Mouse (Mus musculus) kidney, embryonic 14.5 days (tissue): Measurements from ENCODE around the gene Car11. TPM values are rescaled to one million over a fixed set of nuclear protein-coding genes. Genes with fewer than 3 reads are reported as not detected.

ENCODE experiments used
- ATAC-seq: fragments of 200-750 bp; cut with Nextera tagmentation; 2 replicates; pipeline ENCODE4 v1.8.0; 2017; ENCODE audit warnings: moderate number of reproducible peaks, mild to moderate bottlenecking, moderate TSS enrichment, moderate library complexity; ENCODE audit not compliant: low FRiP score, low TSS enrichment
- H3K27ac ChIP-seq: fragments of 300-500 bp; sonication (generic); 2 replicates; pipeline ENCODE4 v1.5.1; 2014; ENCODE audit warnings: low read depth, mild to moderate bottlenecking, low read length, moderate library complexity, mixed read lengths
- H3K27me3 ChIP-seq: fragments of 300-500 bp; sonication (generic); 2 replicates; pipeline ENCODE4 v1.6.1; 2014; ENCODE audit warnings: mild to moderate bottlenecking, low read length; ENCODE audit not compliant: control insufficient read depth, insufficient read depth
- H3K36me3 ChIP-seq: fragments of 300-500 bp; sonication (generic); 2 replicates; pipeline ENCODE4 v1.6.1; 2014; ENCODE audit warnings: low read length, mixed read lengths; ENCODE audit not compliant: control insufficient read depth, insufficient read depth
- H3K4me1 ChIP-seq: fragments of 300-500 bp; sonication (generic); 2 replicates; pipeline ENCODE4 v1.6.1; 2014; ENCODE audit warnings: low read length, mixed read lengths; ENCODE audit not compliant: control insufficient read depth, insufficient read depth
- H3K4me2 ChIP-seq: fragments of 300-500 bp; sonication (generic); replicated peaks from 2 replicates; pipeline ENCODE4 v1.6.1; 2014; ENCODE audit warnings: low read depth, mild to moderate bottlenecking, low read length
- H3K4me3 ChIP-seq: fragments of 300-500 bp; sonication (generic); 2 replicates; pipeline ENCODE4 v1.5.1; 2014; ENCODE audit warnings: mild to moderate bottlenecking, low read length
- H3K9ac ChIP-seq: fragments of 300-500 bp; sonication (generic); 2 replicates; pipeline ENCODE4 v1.6.1; 2014; ENCODE audit warnings: low read depth, mild to moderate bottlenecking, low read length, moderate library complexity
- H3K9me3 ChIP-seq: fragments of 300-500 bp; sonication (generic); 2 replicates; pipeline ENCODE4 v1.6.1; 2016; ENCODE audit warnings: low read length; ENCODE audit not compliant: control insufficient read depth
- WGBS: fragments of 180-500 bp; shearing (Covaris S2); extraction: QIAGEN DNeasy Blood & Tissue Kit; methylation state at CpG from one replicate; pipeline ENCODE4 v1.1.7; 2014; 5-methylcytosine and 5-hydroxymethylcytosine counted together
- polyA plus RNA-seq: library from polyadenylated mRNA; unstranded; fragments of >200 nt; fragmentation: Nextera tagmentation; extraction: Ambion mirVana; gene quantifications from 2 replicates; pipeline ENCODE4 v1.2.1, GENCODE M21; 2014

The Car11 gene
- polyA plus RNA-seq, 1 experiment from 2014 or later = 6.9 TPM

DNA sequence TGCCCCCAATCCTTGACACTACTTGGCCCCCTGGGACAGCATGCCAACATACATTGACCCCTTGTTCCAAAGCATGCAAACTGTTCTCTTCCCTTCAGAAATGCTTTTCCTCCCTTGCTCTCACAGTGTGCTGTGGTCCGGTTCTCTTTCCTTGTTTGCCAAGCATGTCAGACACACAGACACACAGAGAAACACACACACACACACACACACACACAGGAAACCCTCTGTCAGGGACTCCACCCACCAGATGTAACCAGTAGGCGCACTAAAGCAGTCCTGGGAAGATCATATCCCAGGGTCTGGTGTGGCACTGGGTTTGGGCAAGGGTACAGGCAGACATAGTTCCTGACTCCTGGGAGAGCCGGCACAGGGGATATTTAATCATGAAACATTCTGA is 12.8 kb upstream of the Car11 start:
- Histone ChIP-seq H3K4me2 (no peak overlapping the region), H3K9me3 (no peaks in the 10 kb centered on the region), H3K9ac (no peak overlapping the region), H3K27me3 (no peaks in the 10 kb centered on the region), H3K4me1 (peaks cover 24% of the 10 kb centered on the region), H3K36me3 (no peaks in the 10 kb centered on the region), H3K27ac (no peak overlapping the region), H3K4me3 (no peak overlapping the region)
- 73% methylated on average over 3 of the region's 3 CpGs for WGBS
- ATAC-seq = no peak

DNA sequence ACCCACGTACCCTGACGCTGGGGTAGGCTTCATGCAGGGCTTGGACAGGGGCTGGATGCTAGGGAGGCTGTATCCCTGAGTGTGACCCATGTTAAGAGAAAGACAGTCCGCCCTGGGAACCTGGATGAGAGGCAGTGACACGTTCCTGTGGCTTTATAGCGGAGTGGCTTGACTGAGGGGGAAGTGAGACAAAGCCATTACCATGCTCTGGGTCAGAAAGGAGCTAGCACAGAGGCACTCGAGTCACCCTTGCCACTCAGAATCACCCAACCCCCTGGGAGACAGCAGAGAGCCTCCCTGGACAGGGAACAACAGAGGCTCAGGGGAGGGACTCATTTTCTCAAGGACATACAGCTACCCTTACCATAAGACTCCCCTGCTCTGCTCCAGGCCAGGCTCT is 10.5 kb upstream of the Car11 start:
- H3K9me3 ChIP-seq = no peaks in the 10 kb centered on the region
- no peaks in the 10 kb centered on the region for H3K27me3 ChIP-seq
- H3K4me2 ChIP-seq = no peak overlapping the region
- H3K9ac ChIP-seq = peak overlapping the region; percentile 7; the same call in 1 of the 2 replicates
- ATAC-seq = no peak
- 45% methylated on average over 6 of the region's 6 CpGs for WGBS
- H3K4me1 ChIP-seq = peaks cover 15% of the 10 kb centered on the region; the same call in 1 of the 2 replicates
- no peak overlapping the region for H3K27ac ChIP-seq
- no peaks in the 10 kb centered on the region for H3K36me3 ChIP-seq
- no peak overlapping the region for H3K4me3 ChIP-seq

DNA sequence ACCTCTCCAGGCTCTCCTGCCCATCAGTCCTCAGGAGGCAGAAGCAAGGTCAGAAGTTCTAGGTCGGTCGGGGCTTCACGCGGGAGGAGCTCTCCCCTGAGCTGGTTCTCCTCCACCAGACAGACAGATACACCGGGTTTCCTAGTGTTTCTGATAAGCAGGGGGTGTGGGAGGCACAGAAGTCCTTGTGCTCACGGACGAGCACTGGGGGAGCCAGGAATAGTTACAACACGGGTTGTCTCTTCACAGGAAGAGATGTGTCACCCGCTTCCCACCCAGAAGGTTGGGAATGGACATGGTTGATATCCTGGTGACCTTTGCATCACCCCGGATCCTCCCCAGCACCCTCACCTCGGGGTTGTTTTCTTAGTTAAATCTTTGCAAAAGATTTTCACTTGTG is 9.8 kb upstream of the Car11 start:
- no peak overlapping the region for H3K27ac ChIP-seq
- no peaks in the 10 kb centered on the region for H3K27me3 ChIP-seq
- no peaks in the 10 kb centered on the region for H3K36me3 ChIP-seq
- 26% methylated on average over 11 of the region's 11 CpGs for WGBS
- ATAC-seq = no peak
- H3K9me3 ChIP-seq = no peaks in the 10 kb centered on the region
- H3K4me3 ChIP-seq = no peak overlapping the region
- H3K4me1 ChIP-seq = peaks cover 15% of the 10 kb centered on the region; the same call in 1 of the 2 replicates
- H3K4me2 ChIP-seq = no peak overlapping the region
- H3K9ac ChIP-seq = no peak overlapping the region

DNA sequence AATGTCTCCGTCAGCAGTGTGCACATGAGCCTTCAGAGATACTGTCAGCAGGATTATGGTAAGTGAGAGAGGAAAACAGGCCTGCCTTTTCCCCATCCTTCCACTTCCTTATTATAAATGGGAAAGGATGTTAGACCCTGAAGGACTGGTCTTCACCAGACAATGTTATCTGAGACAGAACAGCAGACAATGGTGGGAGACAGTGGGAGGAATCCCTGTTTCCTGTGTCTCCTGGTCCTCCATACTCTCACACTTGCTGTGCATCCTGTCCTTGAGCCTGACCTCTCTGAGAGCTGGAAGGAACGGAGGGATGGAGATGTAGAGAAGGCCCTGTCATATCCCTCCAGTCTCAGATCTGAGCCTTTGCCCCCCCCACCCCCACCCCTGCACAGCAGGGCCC is 7.3 kb upstream of the Car11 start:
- H3K9ac ChIP-seq = no peak overlapping the region
- H3K4me2 ChIP-seq = no peak overlapping the region
- no peak for ATAC-seq
- no peaks in the 10 kb centered on the region for H3K9me3 ChIP-seq
- H3K27me3 ChIP-seq = no peaks in the 10 kb centered on the region
- WGBS = 77% methylated on average over 2 of the region's 2 CpGs
- no peak overlapping the region for H3K4me3 ChIP-seq
- H3K27ac ChIP-seq = no peak overlapping the region
- peaks cover 7% of the 10 kb centered on the region; the same call in 1 of the 2 replicates for H3K4me1 ChIP-seq
- no peaks in the 10 kb centered on the region for H3K36me3 ChIP-seq

DNA sequence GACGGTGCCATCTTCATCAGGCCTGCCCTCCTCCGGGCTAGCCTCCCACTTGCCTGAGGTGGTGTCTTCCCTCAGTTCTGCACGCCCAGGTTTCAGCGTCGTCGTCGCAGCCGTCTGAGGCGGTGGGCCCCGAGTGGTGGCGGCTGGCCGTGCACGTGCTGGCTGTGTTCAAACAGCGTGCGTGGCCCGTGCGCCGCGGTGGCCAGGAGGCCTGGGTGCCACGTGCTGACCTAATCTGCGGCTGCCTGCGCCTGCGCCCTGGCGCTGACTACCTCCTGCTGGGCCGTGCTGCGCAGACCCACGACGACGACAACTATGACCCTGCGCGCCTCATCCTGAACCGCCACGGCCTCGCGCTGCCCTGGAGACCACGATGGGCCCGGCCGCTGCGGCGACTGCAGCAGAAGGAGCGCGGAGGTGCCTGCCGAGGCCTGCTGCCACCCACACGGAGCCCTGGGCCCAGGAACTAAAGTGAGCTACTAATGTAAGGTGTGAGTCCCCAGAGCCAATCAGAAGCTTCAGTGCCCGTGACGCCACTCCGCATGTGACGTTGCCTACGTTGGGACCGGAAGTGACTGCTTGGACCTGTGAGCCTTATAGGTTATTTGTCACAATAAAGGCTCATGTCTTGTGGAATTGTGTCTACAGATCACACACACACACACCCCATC is 5.6 kb upstream of the Car11 start, which contains the start of gene Sec1:
TSS of gene Sec1 (minus strand) at position 482 of the 671 bp plus-strand sequence.
- H3K4me3 ChIP-seq = no peak within 1 kb of the TSS
- ATAC-seq = no peak
- H3K27me3 ChIP-seq = peaks cover 6% of the 10 kb centered on the region
- no peak within 1 kb of the TSS for H3K4me2 ChIP-seq
- no peaks in the 10 kb centered on the region for H3K36me3 ChIP-seq
- no peak within 1 kb of the TSS for H3K27ac ChIP-seq
- 89% methylated on average over 50 of the region's 50 CpGs for WGBS
- H3K9me3 ChIP-seq = no peaks in the 10 kb centered on the region
- no peak within 1 kb of the TSS for H3K9ac ChIP-seq
- peaks cover 3% of the 10 kb centered on the region; the same call in 1 of the 2 replicates for H3K4me1 ChIP-seq

DNA sequence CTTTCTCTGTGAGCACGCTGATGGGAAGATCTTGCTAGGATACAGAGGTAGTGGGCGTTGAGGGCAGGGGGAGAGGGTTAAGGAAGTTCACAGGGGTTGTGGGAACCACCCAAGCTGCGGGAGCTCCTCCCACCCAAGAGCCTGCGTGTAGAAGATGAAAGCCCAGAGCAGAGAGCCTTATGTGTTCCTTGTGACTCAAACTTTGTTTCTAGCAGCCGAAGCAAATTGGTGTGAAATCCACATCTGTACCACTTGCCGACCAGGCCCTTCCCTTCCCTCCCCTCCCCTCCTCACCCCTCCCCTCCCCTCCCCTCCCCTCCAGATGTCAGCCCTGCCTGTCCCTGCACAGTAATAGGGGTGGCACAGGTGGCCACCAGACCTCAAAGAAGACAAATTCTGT is 4.5 kb upstream of the Car11 start:
- no peak overlapping the region for H3K9ac ChIP-seq
- no peaks in the 10 kb centered on the region for H3K9me3 ChIP-seq
- no peak for ATAC-seq
- peaks cover 12% of the 10 kb centered on the region for H3K27me3 ChIP-seq
- no peak overlapping the region for H3K4me2 ChIP-seq
- no peak overlapping the region for H3K4me3 ChIP-seq
- H3K27ac ChIP-seq = no peak overlapping the region
- H3K4me1 ChIP-seq = peaks cover 6% of the 10 kb centered on the region
- H3K36me3 ChIP-seq = no peaks in the 10 kb centered on the region
- 11% methylated on average over 6 of the region's 6 CpGs for WGBS

DNA sequence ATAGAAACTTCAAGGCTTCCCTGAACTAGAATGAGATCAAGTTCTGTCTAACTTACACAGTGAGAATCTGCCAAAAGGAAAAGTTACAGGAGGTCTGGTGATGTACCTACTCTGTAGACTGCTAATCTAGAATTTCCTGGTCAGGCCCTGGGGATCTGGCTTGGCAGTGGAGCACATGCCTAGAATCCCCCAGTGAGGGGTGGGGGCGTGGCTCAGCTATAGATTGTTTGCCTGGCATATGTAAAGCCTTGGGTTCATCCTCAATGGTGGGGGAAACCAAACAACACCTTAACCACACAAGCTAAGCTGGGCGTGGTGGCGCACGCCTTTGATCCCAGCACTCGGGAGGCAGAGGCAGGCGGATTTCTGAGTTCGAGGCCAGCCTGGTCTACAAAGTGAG is 1.7 kb upstream of the Car11 start:
- H3K4me1 ChIP-seq = peaks cover 15% of the 10 kb centered on the region
- H3K9me3 ChIP-seq = no peaks in the 10 kb centered on the region
- no peak overlapping the region for H3K27ac ChIP-seq
- no peak overlapping the region for H3K4me2 ChIP-seq
- WGBS = 91% methylated on average over 5 of the region's 7 CpGs
- H3K4me3 ChIP-seq = no peak overlapping the region
- no peaks in the 10 kb centered on the region for H3K36me3 ChIP-seq
- H3K27me3 ChIP-seq = peaks cover 12% of the 10 kb centered on the region
- ATAC-seq = no peak
- no peak overlapping the region for H3K9ac ChIP-seq

DNA sequence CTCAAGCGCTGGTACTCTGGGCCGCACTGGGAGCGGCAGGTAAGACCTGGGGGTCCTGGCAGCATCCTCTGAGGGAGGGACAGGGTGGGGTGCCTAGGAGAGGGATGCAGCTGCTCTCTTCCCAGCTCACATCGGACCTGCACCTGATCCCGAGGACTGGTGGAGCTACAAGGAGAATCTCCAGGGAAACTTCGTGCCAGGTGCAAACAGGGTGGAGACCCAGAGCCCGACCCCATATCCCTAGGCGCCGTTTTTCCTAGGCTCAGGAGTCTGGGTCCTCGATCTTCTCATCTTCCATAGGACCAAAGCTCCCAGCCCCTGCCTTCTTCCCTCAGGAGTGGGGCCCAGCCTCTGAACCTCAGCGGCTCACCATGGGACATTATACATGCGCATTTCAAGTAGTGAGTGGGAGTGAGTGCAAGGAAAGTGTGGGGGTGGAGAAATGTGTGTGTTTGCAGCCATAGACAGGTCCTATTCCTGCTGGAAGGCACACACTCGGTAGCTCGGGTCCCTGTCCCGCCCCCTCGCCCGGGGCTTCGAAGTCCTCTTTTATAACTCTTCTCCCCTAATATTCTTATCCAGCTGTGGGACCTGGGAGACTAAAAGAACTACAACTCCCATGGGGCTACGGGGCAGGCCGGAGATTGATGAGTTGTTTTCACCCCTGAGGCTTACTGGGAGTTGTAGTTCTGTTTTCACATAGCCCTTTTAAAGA is 815 bp downstream of the Car11 start:
- H3K9ac ChIP-seq = peak overlapping the region; percentile 54
- peak; percentile 12; the same call in 1 of the 2 replicates for ATAC-seq
- WGBS = under 1% methylated on average over 20 of the region's 20 CpGs
- no peaks in the 10 kb centered on the region for H3K36me3 ChIP-seq
- H3K4me2 ChIP-seq = peak overlapping the region; percentile 92
- H3K4me1 ChIP-seq = peaks cover 23% of the 10 kb centered on the region
- no peaks in the 10 kb centered on the region for H3K9me3 ChIP-seq
- H3K27me3 ChIP-seq = peaks cover 12% of the 10 kb centered on the region
- no peak overlapping the region for H3K27ac ChIP-seq
- H3K4me3 ChIP-seq = peak overlapping the region; percentile 44

DNA sequence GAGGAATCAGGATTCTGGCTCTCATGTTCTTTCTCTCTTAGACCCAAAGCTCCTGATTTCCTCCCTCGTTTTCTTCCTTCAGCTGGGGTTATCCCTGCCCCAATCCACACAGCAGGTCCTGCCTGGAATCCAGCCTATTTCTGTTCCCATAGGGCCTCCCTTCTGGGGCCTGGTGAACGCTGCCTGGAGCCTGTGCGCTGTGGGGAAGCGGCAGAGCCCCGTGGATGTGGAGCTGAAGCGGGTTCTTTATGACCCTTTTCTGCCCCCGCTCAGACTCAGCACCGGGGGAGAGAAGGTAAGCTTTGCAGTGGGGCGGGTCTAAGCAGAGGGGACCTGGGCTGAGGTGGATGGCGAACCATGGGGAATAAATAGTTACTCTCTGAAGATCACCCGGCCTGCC is 1.4 kb downstream of the Car11 start:
- Histone ChIP-seq H3K4me2 (peak overlapping the region; percentile 92), H3K27ac (peak overlapping the region; percentile 30; the same call in 1 of the 2 replicates), H3K27me3 (peaks cover 12% of the 10 kb centered on the region), H3K36me3 (no peaks in the 10 kb centered on the region), H3K4me1 (peaks cover 29% of the 10 kb centered on the region), H3K9me3 (no peaks in the 10 kb centered on the region), H3K4me3 (peak overlapping the region; percentile 22), H3K9ac (peak overlapping the region; percentile 54)
- ATAC-seq = no peak
- WGBS = 30% methylated on average over 11 of the region's 11 CpGs
